Mouse (Mus musculus) hindbrain, embryonic 15.5 days (tissue): ENCODE measurements around the gene Prkcz. TPM values are rescaled to one million over a fixed set of nuclear protein-coding genes. Genes with fewer than 3 reads are reported as not detected.

Source experiments
- ATAC-seq: fragments of 200-750 bp; cut with Nextera tagmentation; 2 replicates; pipeline ENCODE4 v1.8.0; 2017; ENCODE audit warnings: low read depth, moderate number of reproducible peaks, moderate TSS enrichment; ENCODE audit not compliant: low FRiP score
- H3K27ac ChIP-seq: fragments of 300-500 bp; sonication (generic); replicated peaks from 2 replicates; pipeline ENCODE4 v1.5.1; 2015; ENCODE audit warnings: mild to moderate bottlenecking, inconsistent platforms
- H3K27me3 ChIP-seq: fragments of 300-500 bp; sonication (generic); 2 replicates; pipeline ENCODE4 v1.6.1; 2015; ENCODE audit warnings: control low read depth, inconsistent platforms
- H3K36me3 ChIP-seq: fragments of 300-500 bp; sonication (generic); 2 replicates; pipeline ENCODE4 v1.6.1; 2015; ENCODE audit warnings: control low read depth, inconsistent platforms
- H3K4me1 ChIP-seq: fragments of 300-500 bp; sonication (generic); replicated peaks from 2 replicates; pipeline ENCODE4 v1.6.1; 2015; ENCODE audit warnings: control low read depth, inconsistent platforms
- H3K4me2 ChIP-seq: fragments of 300-500 bp; sonication (generic); 2 replicates; pipeline ENCODE4 v1.6.1; 2015; ENCODE audit warnings: moderate library complexity, mild to moderate bottlenecking, inconsistent platforms
- H3K4me3 ChIP-seq: fragments of 300-500 bp; sonication (generic); 2 replicates; pipeline ENCODE4 v1.5.1; 2015; ENCODE audit warnings: mild to moderate bottlenecking, inconsistent platforms
- H3K9ac ChIP-seq: fragments of 300-500 bp; sonication (generic); 2 replicates; pipeline ENCODE4 v1.6.1; 2015; ENCODE audit warnings: inconsistent platforms
- H3K9me3 ChIP-seq: fragments of 300-500 bp; sonication (generic); 2 replicates; pipeline ENCODE4 v1.6.1; 2016; ENCODE audit warnings: control low read depth, inconsistent platforms
- WGBS: fragments of 180-500 bp; shearing (Covaris S2); methylation state at CpG from one replicate; pipeline ENCODE4 v1.1.7; 2015; 5-methylcytosine and 5-hydroxymethylcytosine counted together
- polyA plus RNA-seq: library from polyadenylated mRNA; unstranded; fragments of >200 nt; fragmentation: Nextera tagmentation; extraction: Ambion mirVana; gene quantifications from 2 replicates; pipeline ENCODE4 v1.2.1, GENCODE M21; 2015

Prkcz gene
- polyA plus RNA-seq, 1 experiment from 2014 or later = 87.2 TPM

DNA sequence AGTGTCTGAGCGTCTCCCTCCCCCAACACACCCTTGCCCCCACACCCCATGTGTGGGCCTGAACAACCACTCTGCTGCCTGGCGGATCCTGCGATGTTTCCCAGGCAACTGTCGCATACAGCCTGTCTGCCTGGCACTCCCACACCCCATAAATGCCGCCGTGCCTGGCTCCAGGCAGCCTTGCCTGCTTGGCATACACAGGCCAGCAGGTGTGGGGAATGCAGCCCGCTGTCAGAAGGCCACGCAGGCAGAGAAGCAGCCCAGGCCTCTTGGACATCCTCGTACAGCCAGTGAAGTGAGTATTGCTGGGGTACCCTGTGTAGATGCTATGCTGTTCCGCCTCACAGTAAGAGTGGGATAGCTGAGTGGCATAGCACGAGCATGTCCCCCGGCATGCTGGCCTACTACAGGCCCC is 114.5 kb downstream of the Prkcz start:
- peak overlapping the region; percentile 23; the same call in 1 of the 2 replicates for H3K27ac ChIP-seq
- ATAC-seq = no peak
- WGBS = 48% methylated on average over 12 of the region's 12 CpGs
- H3K4me3 ChIP-seq = no peak overlapping the region
- H3K36me3 ChIP-seq = no peaks in the 10 kb centered on the region
- H3K27me3 ChIP-seq = no peaks in the 10 kb centered on the region
- peaks cover 29% of the 10 kb centered on the region for H3K4me1 ChIP-seq
- H3K9ac ChIP-seq = no peak overlapping the region
- H3K9me3 ChIP-seq = no peaks in the 10 kb centered on the region
- no peak overlapping the region for H3K4me2 ChIP-seq

DNA sequence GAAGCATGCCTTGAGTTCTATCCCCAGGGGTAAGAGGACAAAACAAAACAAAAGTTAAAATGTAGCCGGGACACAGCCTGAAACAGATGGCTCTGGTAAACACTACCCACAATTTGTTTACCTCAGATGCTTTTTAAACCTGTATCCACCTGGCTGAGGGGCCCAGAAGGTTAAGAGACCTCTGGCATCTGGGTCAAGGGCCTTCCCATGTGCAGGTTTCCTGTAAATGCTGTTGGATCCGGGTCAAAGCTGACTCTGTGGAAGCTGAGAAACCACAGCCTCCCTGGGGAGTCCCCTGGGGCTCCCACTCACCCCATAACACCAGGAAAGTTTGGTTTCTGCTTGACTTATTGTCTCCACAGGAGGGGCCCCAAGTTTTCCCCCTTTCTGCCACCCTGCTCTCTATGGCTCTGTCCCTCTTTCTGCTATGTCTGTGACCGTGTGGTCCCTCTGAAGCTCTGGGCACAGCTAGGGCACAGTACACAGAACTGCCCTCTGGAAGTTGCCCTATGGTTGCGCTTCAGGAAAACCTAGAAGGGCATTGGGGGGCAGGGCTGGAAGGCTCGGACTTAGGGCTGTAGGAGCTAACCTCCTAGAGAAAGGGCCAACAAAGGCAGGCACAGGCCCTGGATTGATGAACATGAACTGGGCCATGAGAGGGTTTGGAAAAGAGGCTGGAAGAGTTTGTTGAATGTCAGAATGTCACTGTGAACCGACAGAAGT is 115.2 kb downstream of the Prkcz start:
- no peak for ATAC-seq
- no peak overlapping the region for H3K4me3 ChIP-seq
- peaks cover 21% of the 10 kb centered on the region for H3K4me1 ChIP-seq
- no peak overlapping the region for H3K27ac ChIP-seq
- H3K27me3 ChIP-seq = no peaks in the 10 kb centered on the region
- no peak overlapping the region for H3K9ac ChIP-seq
- H3K36me3 ChIP-seq = no peaks in the 10 kb centered on the region
- WGBS = 59% methylated on average over 6 of the region's 6 CpGs
- no peaks in the 10 kb centered on the region for H3K9me3 ChIP-seq
- H3K4me2 ChIP-seq = no peak overlapping the region

DNA sequence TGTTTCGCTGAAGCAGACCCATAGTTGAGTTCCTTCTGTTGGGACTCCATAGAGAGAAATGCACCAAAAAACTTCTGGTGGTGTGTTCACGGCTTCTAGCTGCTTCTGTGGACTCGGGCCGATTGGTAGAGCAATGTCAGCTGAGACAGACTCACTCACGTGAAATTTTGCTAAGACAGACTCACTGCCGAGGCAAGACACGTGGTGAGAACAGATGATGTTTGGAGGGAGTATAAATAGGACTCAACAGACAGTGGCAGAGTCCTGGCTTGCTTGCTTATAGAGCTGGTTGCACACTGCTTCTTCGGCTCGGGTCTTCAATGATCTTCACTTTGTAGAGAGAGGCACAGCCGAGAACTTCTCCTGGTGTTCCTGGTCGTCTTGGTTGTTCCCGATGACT is 117.9 kb downstream of the Prkcz start:
- Histone ChIP-seq H3K4me3 (no peak overlapping the region), H3K9me3 (no peaks in the 10 kb centered on the region), H3K27ac (no peak overlapping the region), H3K27me3 (no peaks in the 10 kb centered on the region), H3K4me2 (no peak overlapping the region), H3K4me1 (peaks cover 8% of the 10 kb centered on the region; the same call in 1 of the 2 replicates), H3K36me3 (no peaks in the 10 kb centered on the region), H3K9ac (no peak overlapping the region)
- 87% methylated on average over 12 of the region's 12 CpGs for WGBS
- ATAC-seq = no peak

DNA sequence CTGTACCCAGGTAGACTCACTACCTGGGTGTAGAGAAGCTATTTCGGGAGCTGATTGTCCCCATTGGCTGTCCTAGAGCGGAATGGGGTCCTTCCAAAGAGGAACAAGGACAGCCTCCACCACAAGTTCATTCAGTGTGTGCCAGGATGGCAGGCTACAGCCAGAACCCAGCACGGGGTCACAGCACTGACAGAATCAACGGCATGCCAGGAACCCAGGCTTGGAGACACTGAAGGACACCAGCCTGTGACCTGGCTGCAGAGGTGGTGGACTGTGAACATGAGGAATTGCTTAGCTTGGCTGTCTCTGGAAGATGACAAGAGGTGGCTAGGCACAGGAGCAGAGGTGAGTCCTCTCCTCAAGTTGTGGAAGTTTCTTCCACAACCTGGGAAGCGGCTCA is 118.9 kb downstream of the Prkcz start:
- no peak for ATAC-seq
- Histone ChIP-seq H3K27me3 (no peaks in the 10 kb centered on the region), H3K4me3 (no peak overlapping the region), H3K9me3 (no peaks in the 10 kb centered on the region), H3K4me2 (no peak overlapping the region), H3K4me1 (peaks cover 13% of the 10 kb centered on the region; the same call in 1 of the 2 replicates), H3K9ac (no peak overlapping the region), H3K27ac (no peak overlapping the region), H3K36me3 (no peaks in the 10 kb centered on the region)
- 92% methylated on average over 5 of the region's 5 CpGs for WGBS

DNA sequence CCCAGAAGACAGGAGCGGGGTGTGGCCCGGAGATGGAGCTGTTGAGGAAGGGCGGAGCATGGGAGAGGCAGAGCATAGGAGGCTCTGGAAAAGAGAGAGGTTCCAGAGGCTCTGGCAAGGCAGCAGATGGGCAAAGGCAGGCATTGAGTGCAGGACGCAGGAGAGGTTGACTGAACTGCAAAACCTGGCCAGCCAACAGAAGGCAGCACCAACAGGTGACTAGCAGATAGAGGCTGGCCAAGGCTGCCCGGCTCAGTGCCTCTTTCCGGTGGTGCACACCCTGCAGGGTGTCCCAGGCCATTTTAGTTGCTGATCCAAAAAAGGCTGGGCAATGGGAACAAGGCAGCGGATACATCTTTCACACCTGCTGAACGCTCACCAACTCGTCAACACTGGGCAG is 119.4 kb downstream of the Prkcz start:
- 74% methylated on average over 9 of the region's 9 CpGs for WGBS
- H3K4me2 ChIP-seq = no peak overlapping the region
- H3K9me3 ChIP-seq = no peaks in the 10 kb centered on the region
- no peaks in the 10 kb centered on the region for H3K36me3 ChIP-seq
- H3K27ac ChIP-seq = no peak overlapping the region
- no peak for ATAC-seq
- no peak overlapping the region for H3K9ac ChIP-seq
- no peaks in the 10 kb centered on the region for H3K27me3 ChIP-seq
- H3K4me1 ChIP-seq = peaks cover 15% of the 10 kb centered on the region
- H3K4me3 ChIP-seq = no peak overlapping the region

DNA sequence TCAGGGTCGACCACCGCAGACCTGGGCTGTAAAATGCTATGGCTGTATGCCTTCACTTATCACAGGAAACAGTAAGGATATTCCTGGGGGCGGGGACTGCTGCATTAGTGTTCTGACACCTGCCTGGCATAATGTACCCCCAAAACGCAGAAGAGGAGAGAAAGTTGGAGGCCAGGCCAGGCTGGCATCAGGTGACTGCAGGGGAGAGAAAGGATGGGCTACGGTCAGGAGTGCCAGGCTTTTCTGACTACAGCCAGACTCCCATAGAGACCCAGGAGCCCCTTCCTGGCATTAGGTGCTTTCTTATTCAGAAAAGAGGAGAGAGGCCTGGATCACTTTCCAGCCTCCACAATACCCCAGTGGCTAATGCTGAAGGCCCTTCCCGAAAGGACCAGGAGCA is 121.7 kb downstream of the Prkcz start:
- H3K27ac ChIP-seq = no peak overlapping the region
- H3K4me2 ChIP-seq = no peak overlapping the region
- no peaks in the 10 kb centered on the region for H3K36me3 ChIP-seq
- 48% methylated on average over 6 of the region's 6 CpGs for WGBS
- H3K4me1 ChIP-seq = peaks cover 32% of the 10 kb centered on the region
- no peak overlapping the region for H3K4me3 ChIP-seq
- no peak overlapping the region for H3K9ac ChIP-seq
- no peaks in the 10 kb centered on the region for H3K27me3 ChIP-seq
- H3K9me3 ChIP-seq = no peaks in the 10 kb centered on the region
- no peak for ATAC-seq

DNA sequence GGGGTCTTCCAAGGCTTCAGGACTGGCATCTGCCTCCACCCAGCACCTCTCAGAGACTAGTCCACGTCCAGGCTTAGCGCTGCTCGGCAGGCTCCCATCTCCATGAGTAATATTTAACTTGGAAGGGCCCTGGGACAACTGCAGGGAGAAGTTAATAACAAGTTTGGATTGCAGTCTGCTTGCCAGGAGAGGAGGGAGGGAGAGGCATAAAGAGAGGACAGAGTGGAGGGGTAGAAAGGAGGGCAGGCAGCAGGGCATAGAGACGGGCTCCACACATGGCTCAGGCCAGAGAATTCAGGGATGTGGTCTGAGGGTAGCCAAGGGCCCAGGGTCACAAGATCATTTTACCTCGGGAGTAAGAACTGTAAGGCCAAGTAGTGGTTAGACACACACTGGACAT is 122.9 kb downstream of the Prkcz start:
- H3K27me3 ChIP-seq = no peaks in the 10 kb centered on the region
- H3K9me3 ChIP-seq = no peaks in the 10 kb centered on the region
- H3K9ac ChIP-seq = no peak overlapping the region
- no peak overlapping the region for H3K27ac ChIP-seq
- WGBS = 55% methylated on average over 5 of the region's 5 CpGs
- H3K4me1 ChIP-seq = peaks cover 44% of the 10 kb centered on the region
- H3K4me2 ChIP-seq = no peak overlapping the region
- H3K4me3 ChIP-seq = no peak overlapping the region
- no peak for ATAC-seq
- no peaks in the 10 kb centered on the region for H3K36me3 ChIP-seq

DNA sequence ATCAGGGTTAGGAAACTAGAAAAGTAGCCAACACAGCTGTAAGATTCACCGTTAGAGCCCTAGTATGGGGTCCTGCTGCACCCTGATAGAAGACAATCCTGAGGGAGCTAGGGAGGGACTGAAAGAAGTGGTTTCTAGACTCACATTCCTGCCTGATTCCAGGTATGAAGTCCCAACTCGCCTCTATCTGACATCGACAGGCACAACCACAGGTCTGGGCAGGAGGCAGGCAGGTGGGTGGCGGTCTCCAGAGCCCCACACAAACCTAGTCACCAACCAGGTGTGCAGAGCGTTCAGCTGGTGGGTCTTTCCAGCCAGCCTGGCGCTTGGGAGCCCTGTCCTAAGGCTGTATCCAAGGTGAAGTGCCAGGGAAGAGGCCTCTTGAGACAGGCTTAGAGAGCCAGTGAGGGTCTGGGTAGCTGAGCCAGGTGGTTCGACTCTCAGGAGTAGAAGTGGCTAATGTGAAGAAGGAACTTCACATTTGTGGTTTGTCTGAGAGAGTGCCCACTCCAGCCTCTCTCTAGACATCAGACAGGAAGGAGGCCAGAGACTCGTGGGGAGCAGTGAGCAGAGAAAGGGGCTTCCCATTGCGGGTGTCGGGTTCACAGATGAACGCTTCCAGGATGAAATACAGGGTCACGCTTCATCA is 124.3 kb downstream of the Prkcz start:
- Histone ChIP-seq H3K9me3 (no peaks in the 10 kb centered on the region), H3K27ac (peak overlapping the region; percentile 91), H3K36me3 (no peaks in the 10 kb centered on the region), H3K4me2 (no peak overlapping the region), H3K9ac (no peak overlapping the region), H3K4me1 (peaks cover 46% of the 10 kb centered on the region), H3K27me3 (no peaks in the 10 kb centered on the region), H3K4me3 (no peak overlapping the region)
- no peak for ATAC-seq
- WGBS = 75% methylated on average over 12 of the region's 12 CpGs

DNA sequence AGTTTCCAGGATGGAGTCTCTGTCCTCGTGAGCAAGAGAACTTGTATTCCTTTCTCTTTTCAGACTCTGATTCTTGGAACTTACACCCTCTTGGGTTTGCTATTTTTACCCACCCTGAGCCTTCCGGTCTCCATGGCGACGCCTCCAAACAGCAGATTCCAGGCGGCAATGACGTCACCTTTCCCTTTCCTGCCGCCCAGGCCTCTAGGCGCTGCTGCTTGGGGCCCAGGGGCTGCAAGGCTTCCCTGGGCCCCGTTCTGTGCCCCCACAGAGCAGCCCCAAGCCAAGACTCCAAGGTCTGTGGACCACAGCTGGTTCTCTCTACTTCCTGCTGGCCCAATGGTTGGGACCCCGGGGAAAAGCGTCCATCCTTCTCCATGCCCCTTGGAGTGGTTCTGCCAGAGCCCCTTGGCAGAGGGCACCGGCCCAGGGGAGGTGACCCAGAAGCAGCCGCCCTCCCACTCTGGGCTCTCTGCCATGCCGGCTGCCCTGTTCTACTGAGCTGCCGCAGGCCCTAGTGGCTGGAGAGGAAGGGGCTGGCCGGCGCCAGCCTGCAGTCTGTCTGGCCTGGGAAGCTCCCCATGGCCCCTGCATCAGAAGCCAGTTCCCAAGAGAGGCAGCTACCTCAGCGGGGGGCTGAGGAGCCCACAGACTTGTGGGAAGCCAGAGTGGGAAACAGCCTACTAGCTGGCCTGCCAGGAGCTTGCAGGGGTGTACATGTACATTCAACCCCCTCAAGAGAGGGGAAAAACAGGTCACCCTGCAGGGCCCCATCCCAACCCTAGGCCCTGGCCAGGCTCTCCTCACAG is 125.6 kb downstream of the Prkcz start:
- peak overlapping the region; percentile 12 for H3K4me3 ChIP-seq
- WGBS = 12% methylated on average over 16 of the region's 18 CpGs

DNA sequence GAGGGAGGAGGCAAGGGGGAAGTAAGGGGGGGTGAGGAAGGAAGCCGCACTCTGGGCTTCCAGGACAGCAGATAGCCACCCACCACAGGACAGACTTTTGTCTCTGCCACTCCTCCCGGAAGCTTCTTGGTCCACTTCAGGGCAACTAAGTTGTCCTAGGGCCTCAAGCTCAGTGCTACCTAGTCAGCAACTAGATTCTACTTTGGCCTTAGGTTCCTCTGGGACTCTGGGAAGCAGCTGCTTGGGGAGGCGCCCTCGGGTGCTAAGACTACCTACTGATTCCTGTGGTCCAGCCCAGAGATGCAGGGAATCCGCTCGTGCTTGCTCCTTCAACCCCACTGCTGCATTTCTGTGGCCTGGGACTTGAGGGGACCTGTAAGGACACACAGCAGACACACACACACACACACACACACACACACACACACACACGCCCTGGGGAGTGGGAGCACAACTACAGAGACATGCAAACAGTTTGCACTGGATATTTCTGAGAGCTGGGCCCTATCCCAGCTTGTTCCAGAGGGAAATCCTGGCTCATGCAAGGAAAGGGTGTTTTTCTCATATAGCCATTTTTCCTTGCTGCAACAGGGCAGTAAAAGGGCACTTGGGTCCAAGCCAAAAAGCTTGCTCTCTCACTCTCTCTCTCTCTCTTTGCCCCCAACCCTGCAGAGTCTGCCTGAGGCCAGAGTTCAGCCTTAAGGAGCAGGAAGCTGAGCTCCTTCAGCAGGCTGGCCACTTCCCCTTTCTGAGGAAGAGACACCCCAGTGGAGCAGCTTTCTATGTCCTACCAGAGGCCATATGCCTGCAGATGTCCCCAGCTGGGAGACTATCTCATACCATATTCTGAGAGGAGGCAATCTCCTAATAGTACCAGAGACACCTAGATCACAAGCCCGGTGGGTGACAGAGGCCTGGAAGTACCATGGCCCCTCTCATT is 126.5 kb downstream of the Prkcz start:
- Histone ChIP-seq H3K27me3 (no peaks in the 10 kb centered on the region), H3K4me2 (peak overlapping the region; percentile 44), H3K4me1 (peaks cover 46% of the 10 kb centered on the region), H3K4me3 (no peak overlapping the region), H3K36me3 (no peaks in the 10 kb centered on the region), H3K9me3 (no peaks in the 10 kb centered on the region), H3K9ac (no peak overlapping the region), H3K27ac (peak overlapping the region; percentile 91)
- ATAC-seq = no peak
- WGBS = 64% methylated on average over 8 of the region's 8 CpGs

More for the DNA sequence above, 125.6 kb downstream of the Prkcz start:
- H3K27me3 ChIP-seq = no peaks in the 10 kb centered on the region
- peak overlapping the region; percentile 27 for H3K9ac ChIP-seq
- peak; percentile 90 for ATAC-seq
- peaks cover 46% of the 10 kb centered on the region for H3K4me1 ChIP-seq
- peak overlapping the region; percentile 91 for H3K27ac ChIP-seq
- H3K36me3 ChIP-seq = no peaks in the 10 kb centered on the region
- peak overlapping the region; percentile 44 for H3K4me2 ChIP-seq
- no peaks in the 10 kb centered on the region for H3K9me3 ChIP-seq

DNA sequence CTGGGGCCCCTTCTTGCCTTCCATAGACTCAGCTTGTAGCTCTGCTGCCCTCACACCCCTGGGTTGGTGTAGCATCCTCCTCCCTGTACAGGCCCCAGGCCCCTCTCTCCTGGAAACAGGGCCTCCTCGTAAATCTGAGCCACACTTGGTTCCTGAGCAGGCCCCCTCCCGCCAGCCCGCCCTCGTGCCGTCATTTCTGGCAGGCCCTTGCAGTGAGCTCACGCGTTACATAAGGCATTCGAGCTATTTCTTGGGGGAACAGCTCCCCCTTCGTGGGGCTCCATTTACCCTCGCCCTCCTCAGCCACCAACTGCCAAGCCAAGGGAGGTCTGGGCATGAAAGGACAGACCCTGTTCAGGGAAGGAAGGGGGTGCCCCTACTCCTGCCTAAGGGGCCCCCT is 127.3 kb downstream of the Prkcz start:
- peak; percentile 32; the same call in 1 of the 2 replicates for ATAC-seq
- 24% methylated on average over 10 of the region's 10 CpGs for WGBS
- peak overlapping the region; percentile 91 for H3K27ac ChIP-seq
- no peak overlapping the region for H3K4me2 ChIP-seq
- no peaks in the 10 kb centered on the region for H3K36me3 ChIP-seq
- H3K4me3 ChIP-seq = no peak overlapping the region
- H3K9ac ChIP-seq = no peak overlapping the region
- H3K9me3 ChIP-seq = no peaks in the 10 kb centered on the region
- no peaks in the 10 kb centered on the region for H3K27me3 ChIP-seq
- H3K4me1 ChIP-seq = peaks cover 46% of the 10 kb centered on the region
